Mouse (Mus musculus) liver, embryonic 14.5 days (tissue): ENCODE results near the gene Arhgef16.

Experiments
- CTCF ChIP-seq: IDR thresholded peaks from 2 replicates; pipeline ENCODE4 v1.5.1; 2016; ENCODE audit warnings: antibody characterized with exemption, low read depth, control low read depth
- EP300 ChIP-seq: IDR thresholded peaks from 2 replicates; pipeline ENCODE4 v1.6.1; 2016; ENCODE audit warnings: antibody characterized with exemption, low read depth

DNA sequence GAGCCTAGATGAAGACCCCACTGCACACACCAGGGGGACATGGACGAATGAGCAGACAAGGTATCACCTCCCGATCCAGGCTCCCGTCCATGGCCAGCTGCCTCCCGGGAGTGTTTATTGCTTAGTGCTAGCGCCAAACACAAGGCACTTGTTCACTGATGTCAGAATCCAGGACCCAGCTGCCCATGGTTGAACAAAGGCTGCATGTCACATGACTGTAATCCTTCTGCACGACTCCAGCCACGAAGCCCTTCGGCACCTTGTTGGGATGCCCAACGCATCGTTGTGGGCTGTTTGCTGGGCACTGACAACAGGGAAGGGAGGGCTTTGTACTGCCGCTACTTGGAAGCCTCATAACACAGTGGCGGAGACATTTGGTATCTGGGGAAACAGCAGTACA lies 34.3 kb upstream of the Arhgef16 start, which contains the start of gene B230104I21Rik:
- no peak for TF ChIP-seq CTCF
- TF ChIP-seq EP300: no peak
